ENCODE assay signal across 8 mouse cellular contexts in the genomic region with DNA sequence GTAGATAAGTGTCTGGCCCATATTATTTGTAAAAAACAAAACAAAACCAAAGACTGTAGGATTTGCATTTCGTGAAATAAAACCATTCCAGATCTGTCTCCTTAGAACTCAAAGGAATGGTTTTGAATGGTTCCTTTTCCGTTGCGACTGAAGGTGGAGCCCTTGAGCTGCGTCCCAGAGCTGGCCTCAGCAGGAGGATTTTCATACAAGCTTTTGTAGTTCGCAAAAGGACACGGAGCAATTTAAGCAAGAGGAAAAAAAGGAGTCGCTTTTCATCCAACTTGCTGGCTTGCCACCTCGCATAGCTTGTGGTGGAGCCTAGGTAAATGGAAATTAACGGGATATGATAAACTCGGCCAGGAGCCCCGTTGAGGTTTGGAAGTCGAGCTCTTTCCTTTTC.
DNase-seq lines count a peak whose midpoint lies in the region; ATAC-seq and TF ChIP-seq lines count a peak whose summit lies in the region.

No protein-coding gene starts in this region.

- no peaks in the 10 kb centered on the region for H3K36me3 ChIP-seq in forebrain, postnatal 0 days (ENCODE audit: insufficient read depth)
- H3K36me3 ChIP-seq in intestine, embryonic 16.5 days (ENCODE audit: control insufficient read depth, insufficient read depth, low read length), result no peaks in the 10 kb centered on the region
- no peaks in the 10 kb centered on the region for H3K36me3 ChIP-seq in midbrain, embryonic 16.5 days (ENCODE audit: control insufficient read depth, insufficient read depth, low read length)

- DNase-seq in gastrocnemius, postnatal 14 days, result peak; percentile 8
- no peak for DNase-seq in gastrocnemius, postnatal 36 days
- peak; percentile 72 to 80 for DNase-seq in cerebellum, adult 18-20 months
- DNase-seq in forebrain, postnatal 0 days, result peak; percentile 88
- DNase-seq in left cerebral cortex, postnatal 14 days (ENCODE audit: low spot score in 2 of 2), result peak; percentile 72 to 84
- peak; percentile 31 to 49 for DNase-seq in urinary bladder, postnatal 36 days (ENCODE audit: low spot score in 2 of 2)

- peak overlapping the region; percentile 22 for H3K4me3 ChIP-seq in forebrain, postnatal 0 days (ENCODE audit: low read depth, low read length)
- peak overlapping the region; percentile 25 for H3K4me3 ChIP-seq in intestine, embryonic 16.5 days (ENCODE audit: low read length)
- peak overlapping the region; percentile 30 for H3K4me3 ChIP-seq in midbrain, embryonic 16.5 days (ENCODE audit: low read depth, low read length)

- no peaks in the 10 kb centered on the region for H3K4me1 ChIP-seq in forebrain, postnatal 0 days (ENCODE audit: insufficient read depth)
- no peaks in the 10 kb centered on the region for H3K4me1 ChIP-seq in intestine, embryonic 16.5 days (ENCODE audit: control insufficient read depth, insufficient read depth, low read length)
- no peaks in the 10 kb centered on the region for H3K4me1 ChIP-seq in midbrain, embryonic 16.5 days (ENCODE audit: control insufficient read depth, insufficient read depth, low read length)

- H3K9ac ChIP-seq in forebrain, postnatal 0 days, result no peak overlapping the region
- H3K9ac ChIP-seq in intestine, embryonic 16.5 days (ENCODE audit: low read depth, low read length), result peak overlapping the region; percentile 52; the same call in 1 of the 2 replicates
- peak overlapping the region; percentile 51; the same call in 1 of the 2 replicates for H3K9ac ChIP-seq in midbrain, embryonic 16.5 days (ENCODE audit: low read depth, low read length)

- H3K27ac ChIP-seq in forebrain, postnatal 0 days (ENCODE audit: low read depth, low read length), result no peak overlapping the region
- H3K27ac ChIP-seq in intestine, embryonic 16.5 days (ENCODE audit: low read length), result no peak overlapping the region
- 0 out of 2 replicates have a peak overlapping the region, but pooled peaks have one; percentile 55 for H3K27ac ChIP-seq in midbrain, embryonic 16.5 days (ENCODE audit: low read length)

- ATAC-seq in forebrain, postnatal 0 days, result peak; percentile 88
- ATAC-seq in intestine, embryonic 16.5 days, result peak; percentile 53; the same call in 1 of the 2 replicates
- peak; percentile 72 for ATAC-seq in midbrain, embryonic 16.5 days

- H3K9me3 ChIP-seq in forebrain, postnatal 0 days (ENCODE audit: low read length), result no peaks in the 10 kb centered on the region
- H3K9me3 ChIP-seq in intestine, embryonic 16.5 days (ENCODE audit: control insufficient read depth, low read length), result no peaks in the 10 kb centered on the region
- no peaks in the 10 kb centered on the region for H3K9me3 ChIP-seq in midbrain, embryonic 16.5 days (replicated peaks; ENCODE audit: control insufficient read depth, low read length, poor library complexity, severe bottlenecking)

- WGBS in forebrain, postnatal 0 days, result under 1% methylated on average over 12 of the region's 12 CpGs
- 3% methylated on average over 12 of the region's 12 CpGs for WGBS in intestine, embryonic 16.5 days
- WGBS in midbrain, embryonic 16.5 days, result under 1% methylated on average over 12 of the region's 12 CpGs

- TF ChIP-seq CTCF in forebrain, postnatal 0 days (IDR thresholded peaks at IDR 0.05; ENCODE audit: low read depth), result peak; percentile 88

- H3K27me3 ChIP-seq in forebrain, postnatal 0 days (ENCODE audit: insufficient read depth, low read length), result no peaks in the 10 kb centered on the region
- H3K27me3 ChIP-seq in intestine, embryonic 16.5 days (replicated peaks; ENCODE audit: control insufficient read depth, insufficient read depth, low read length), result no peaks in the 10 kb centered on the region
- H3K27me3 ChIP-seq in midbrain, embryonic 16.5 days (ENCODE audit: control insufficient read depth, insufficient read depth, low read depth, low read length), result no peaks in the 10 kb centered on the region

- H3K4me2 ChIP-seq in forebrain, postnatal 0 days (ENCODE audit: low read depth), result peak overlapping the region; percentile 42
- peak overlapping the region; percentile 56 for H3K4me2 ChIP-seq in intestine, embryonic 16.5 days (ENCODE audit: low read depth, low read length)
- H3K4me2 ChIP-seq in midbrain, embryonic 16.5 days (ENCODE audit: low read length), result peak overlapping the region; percentile 52

- intact Hi-C loops in gastrocnemius, postnatal 14 days (cut with DNase I; ENCODE audit: low total_unique reads), result no loop called here
- intact Hi-C loops in gastrocnemius, postnatal 36 days (cut with DNase I), result no loop called here
- intact Hi-C loops in left cerebral cortex, postnatal 14 days (cut with DNase I), result loop anchor here (5.0 kb wide), 3 partner anchors 470 to 1245 kb away; no protein-coding TSS in a partner anchor

Comparison
In these comparisons a context has a peak if more than half of its experiments do, and no peak if none do; other contexts are left out.
1. DNase-seq: peak in gastrocnemius, postnatal 14 days (single experiment), cerebellum, adult 18-20 months (2 of 2), forebrain, postnatal 0 days (single experiment), left cerebral cortex, postnatal 14 days (2 of 2) and urinary bladder, postnatal 36 days (2 of 2); none in gastrocnemius, postnatal 36 days (0 of 2).
2. Peak in every context shown above with its lines, with median percentiles within 50 percentile points of each other: ATAC-seq, H3K4me2 ChIP-seq and H3K4me3 ChIP-seq.